Mouse (Mus musculus) layer of hippocampus, postnatal 25 days (tissue): ENCODE results near the gene Rbm28. TPM values are rescaled to one million over a fixed set of nuclear protein-coding genes. Genes with fewer than 3 reads are reported as not detected.
A peak's percentile ranks its signal among the peaks of the same experiment; 100 is the strongest.

Experiments used
- DNase-seq, 2 experiments: peaks; one replicate each; pipeline ENCODE4 v3.0.0; 2022; ENCODE audit warnings: mixed read lengths in 2 of 2, low spot score in 1 of 2; ENCODE audit errors: extremely low spot score in 1 of 2
- microRNA-seq, 2 experiments: library from miRNA; unstranded; fragments of <30 nt; microRNA quantifications; one replicate each; pipeline ENCODE4 v1.2.0; 2021
- total RNA-seq, 2 experiments: library from RNA; stranded (reverse); gene quantifications; 2 replicates each; pipeline ENCODE4 v1.2.3; 2021

Rbm28 gene
- total RNA-seq, 2 experiments from 2014 or later, result 35.6 to 49.6 TPM

- no peak for DNase-seq
Observed at GRCm38 (mm10) chr6:29087921-29088709, 76.7 kb downstream of the Rbm28 start.

DNA sequence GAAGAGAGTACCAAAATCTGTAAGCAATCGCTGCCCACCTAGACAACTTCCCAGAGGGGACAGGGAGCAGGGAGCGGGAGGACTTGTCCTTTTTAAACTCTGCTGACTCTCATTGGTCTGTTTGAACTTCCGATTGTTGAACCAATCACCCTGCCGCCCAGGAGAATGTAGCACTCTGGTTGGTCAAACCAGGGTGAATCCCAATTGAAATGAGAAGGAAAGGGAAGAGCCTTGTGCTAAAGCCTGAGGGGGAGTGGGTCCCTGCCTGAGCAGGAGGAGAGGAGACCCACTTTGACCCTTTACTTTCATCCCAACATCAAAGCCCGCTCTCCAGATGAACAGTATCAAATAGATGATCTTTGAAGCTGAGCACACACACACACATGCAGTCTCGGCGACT, 80.4 kb downstream of the Rbm28 start:
- DNase-seq, result no peak

DNA sequence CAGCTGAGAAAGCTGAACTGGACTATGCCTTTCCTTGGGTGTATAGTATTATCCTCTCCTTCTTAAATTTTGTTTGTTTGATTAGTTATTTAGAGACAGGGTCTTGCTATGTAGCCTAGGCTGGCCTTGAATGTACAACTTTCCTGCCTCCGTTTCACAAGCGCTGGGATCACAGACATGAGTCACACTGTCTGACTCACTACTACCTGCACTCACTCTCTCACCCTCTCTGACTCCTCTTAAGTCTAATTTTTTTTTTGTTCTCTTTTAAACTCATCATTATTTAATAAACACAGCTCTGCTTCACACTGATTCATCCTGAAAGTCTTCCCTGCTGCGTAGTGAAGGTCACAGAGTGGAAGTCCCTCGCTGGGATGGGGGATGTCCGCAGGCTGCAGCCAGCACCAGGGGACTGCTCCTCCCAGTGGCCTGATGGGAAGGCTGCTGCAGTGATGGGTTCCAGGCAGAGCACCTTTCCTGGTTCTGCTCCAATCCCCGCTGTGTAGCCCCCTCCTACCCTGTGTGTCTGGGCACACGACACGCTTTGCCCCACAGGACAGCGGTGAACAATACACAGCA, 81.9 kb downstream of the Rbm28 start:
- DNase-seq, result no peak

DNA sequence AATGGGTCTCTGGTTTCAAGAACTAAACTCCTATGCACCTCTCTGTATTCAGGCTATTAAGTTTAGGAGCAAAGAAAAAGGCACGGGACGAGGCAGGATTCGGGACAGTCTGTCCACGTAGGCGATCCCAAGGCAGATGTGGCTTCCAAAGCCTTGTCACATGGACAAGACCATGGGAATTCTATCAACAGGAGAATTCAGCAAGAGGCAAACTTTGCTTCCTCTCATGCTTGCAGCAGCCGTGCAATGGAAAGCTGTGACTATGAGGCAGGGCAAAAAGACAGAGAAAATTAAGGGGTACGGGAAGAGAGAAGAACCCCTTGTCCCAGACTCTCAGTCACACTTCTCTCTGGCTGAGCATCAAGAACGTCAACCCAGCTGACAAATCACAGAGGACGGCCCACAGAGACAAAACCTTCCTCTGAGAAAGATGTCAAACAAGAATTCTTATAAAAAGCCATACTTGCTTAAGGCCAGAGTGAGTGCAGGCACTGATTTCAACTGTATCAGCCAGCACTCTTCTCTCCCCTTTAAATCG, 82.9 kb downstream of the Rbm28 start:
- DNase-seq, result no peak

- DNase-seq, result peak; percentile 36 to 53
Observed at GRCm38 (mm10) chr6:29079291-29079690, 85.5 kb downstream of the Rbm28 start.

DNA sequence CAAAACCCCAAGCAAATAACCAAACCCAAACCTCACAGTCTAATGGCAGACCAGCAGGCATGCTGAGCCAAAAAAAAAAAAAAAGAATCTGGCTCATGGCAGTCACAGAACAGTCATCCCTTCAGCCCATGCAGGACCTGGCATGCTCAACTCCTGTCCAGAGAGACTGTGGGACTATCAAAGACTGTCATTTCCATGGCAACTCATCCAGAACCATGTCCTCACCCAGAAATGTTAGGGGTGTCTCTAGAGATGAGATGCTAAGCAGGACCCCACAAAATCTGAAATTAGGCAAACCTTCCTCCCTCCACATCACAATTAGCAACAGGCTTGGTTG, 90.7 kb downstream of the Rbm28 start:
- no peak for DNase-seq

Small RNAs within 50 kb of the gene (microRNA-seq; reads per million reads assigned to microRNA genes)
- gene Gm24303, result 0 reads per million in 2 experiments

Other genes starting within 250 kb of the Rbm28 start
- not detected for gene Lep, start 104.8 kb downstream of the Rbm28 start, total RNA-seq
- gene Prrt4, start 14.6 kb upstream of the Rbm28 start, total RNA-seq, result 1 to 10 TPM; 3.2 to 3.6 TPM
- 10 to 100 TPM; 44.4 to 48.3 TPM for gene Impdh1, start 51.4 kb upstream of the Rbm28 start, total RNA-seq
- 1 to 10 TPM; 4.6 to 6.6 TPM for gene Hilpda, start 107.5 kb upstream of the Rbm28 start, total RNA-seq
- gene Fam71f2, start 114.6 kb upstream of the Rbm28 start, total RNA-seq, result 1 to 10 TPM in 1 of 2 experiments, not detected in 1; 1.0 TPM
- not detected for gene Fam71f1, start 154.1 kb upstream of the Rbm28 start, total RNA-seq
- gene Calu, start 183.1 kb upstream of the Rbm28 start, total RNA-seq, result 10 to 100 TPM; 69.6 to 72.7 TPM
- under 1 TPM; 0.19 to 0.20 TPM for gene Opn1sw, start 223.5 kb upstream of the Rbm28 start, total RNA-seq
- gene Ccdc136, start 231.3 kb upstream of the Rbm28 start, total RNA-seq, result 10 to 100 TPM; 59.8 to 60.9 TPM